Mouse (Mus musculus) erythroblast, adult 5-6 weeks (primary cell): ENCODE measurements around the gene Slc44a1. TPM values are rescaled to one million over a fixed set of nuclear protein-coding genes. Genes with fewer than 3 reads are reported as not detected.

Source experiments
- ATAC-seq: replicated peaks from 2 replicates; pipeline ENCODE4 v1.8.0; 2016; ENCODE audit warnings: moderate number of reproducible peaks, mild to moderate bottlenecking, moderate TSS enrichment, inconsistent platforms; ENCODE audit not compliant: poor library complexity, low FRiP score, severe bottlenecking
- total RNA-seq, 2 experiments: library from RNA; stranded (forward) in 1 of 2; stranded (reverse) in 1 of 2; fragments of 150-400 nt in 1 of 2; fragments of 200-764, 138-1000 nt in 1 of 2; gene quantifications; 2 replicates each; pipeline versions ENCODE4 v1.2.3 to v1.2.4; 2015 to 2017; ENCODE audit warnings: low replicate concordance in 2 of 2

The Slc44a1 gene
- total RNA-seq, 2 experiments from 2014 or later, result 27.3 to 37.0 TPM

- no peak for ATAC-seq
Observed at GRCm38 (mm10) chr4:53637269-53637909, 197.2 kb downstream of the Slc44a1 start.

DNA sequence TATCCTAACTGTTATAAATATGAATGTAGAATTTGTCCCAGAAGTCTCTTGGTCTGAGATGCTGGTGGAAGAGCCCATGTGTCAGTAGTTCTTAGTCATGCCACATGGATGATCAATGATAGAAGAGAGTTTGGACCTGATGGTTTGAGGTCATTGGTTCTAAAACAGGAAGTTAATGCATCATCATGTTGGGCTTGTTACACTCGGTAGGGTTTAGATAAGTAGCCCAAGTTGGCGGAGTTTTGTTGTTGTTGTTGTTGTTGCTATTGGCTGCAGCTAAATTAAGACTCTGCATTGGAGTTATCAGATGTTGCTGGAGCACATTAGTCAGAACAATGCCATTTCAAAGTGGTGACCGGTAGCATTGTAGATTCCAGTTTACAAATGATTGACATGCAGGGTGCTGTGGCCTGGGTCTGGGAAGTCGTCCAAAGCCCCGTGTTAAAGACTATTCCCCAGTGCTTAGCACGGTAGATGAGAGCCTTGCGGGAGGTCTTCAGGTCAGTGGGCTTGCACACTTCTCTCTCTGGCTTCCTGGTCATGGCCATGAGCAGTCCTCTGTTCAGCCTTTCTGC lies 198.4 kb downstream of the Slc44a1 start:
- no peak for ATAC-seq

DNA sequence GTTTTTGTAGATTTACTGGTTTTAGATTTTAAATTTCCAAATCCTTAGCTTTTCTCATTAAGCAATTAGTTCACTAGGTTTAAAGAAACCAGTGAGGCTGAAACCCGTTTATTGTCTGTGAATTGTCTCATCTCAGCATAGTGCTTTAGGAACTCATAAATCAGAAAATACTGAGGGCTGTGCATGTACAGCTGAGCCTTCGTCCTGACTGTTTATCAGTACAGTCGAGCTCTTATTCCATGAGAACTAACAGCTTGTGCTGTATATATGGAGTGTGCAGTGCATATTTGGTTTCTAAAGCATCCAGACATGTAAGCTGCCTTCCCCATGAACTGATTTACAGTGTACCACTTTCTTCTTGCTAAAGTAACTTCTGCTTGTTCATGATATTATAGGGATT lies 217.8 kb downstream of the Slc44a1 start:
- no peak for ATAC-seq

DNA sequence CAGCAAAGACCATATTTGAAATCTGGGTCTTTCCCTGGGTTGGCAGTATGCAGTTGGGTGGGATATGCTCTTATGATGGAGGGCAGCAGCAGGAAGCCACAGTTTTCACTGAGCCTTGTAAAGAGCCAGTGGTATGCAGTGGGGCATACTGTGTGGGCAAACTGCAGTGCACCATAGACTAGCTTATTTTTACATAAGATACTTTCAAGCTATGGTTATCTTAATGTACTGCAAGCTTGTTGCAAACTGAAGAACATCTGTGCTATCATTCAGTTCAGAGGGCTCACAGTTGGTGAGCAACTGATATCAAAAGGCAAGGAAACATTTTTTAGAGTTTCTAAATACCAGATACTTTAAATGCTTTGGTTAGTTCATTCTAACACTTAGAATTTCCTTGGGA lies 220.5 kb downstream of the Slc44a1 start:
- 0 out of 2 replicates have a peak, but pooled peaks have one; percentile 43 for ATAC-seq

Other genes starting within 250 kb of the Slc44a1 start
- 4.0 and 11.1 TPM in 2 replicates for gene Fsd1l, start 191.1 kb downstream of the Slc44a1 start, total RNA-seq (2015; ENCODE audit: low replicate concordance)
- gene Fsd1l, start 191.1 kb downstream of the Slc44a1 start, total RNA-seq (2017; ENCODE audit: low replicate concordance), result 3.6 and 6.2 TPM in 2 replicates